Mouse (Mus musculus): Measurements from ENCODE around the gene Vmn2r120. TPM values are rescaled to one million over a fixed set of nuclear protein-coding genes. Genes with fewer than 3 reads are reported as not detected.

The Vmn2r120 gene
- polyA plus RNA-seq (2012; rRNA removed), result not detected in 2 replicates

DNA sequence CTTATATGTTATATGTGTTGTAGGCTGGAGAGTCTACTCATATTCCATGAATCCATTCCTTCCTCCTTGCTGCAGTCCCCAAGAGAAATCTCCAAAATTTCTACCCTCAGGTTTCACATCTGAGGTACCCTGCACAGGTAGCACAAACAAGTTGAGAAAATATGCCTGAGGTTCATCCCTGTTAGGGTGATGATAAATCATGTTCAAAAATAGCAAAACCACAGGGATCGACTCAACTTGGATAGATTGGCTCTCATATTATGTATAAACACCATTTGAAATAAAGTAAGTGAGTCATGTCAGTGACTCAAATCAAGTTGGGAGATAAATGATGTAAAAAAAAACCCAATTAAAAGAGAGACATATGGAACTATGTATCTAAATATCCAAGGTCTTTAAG lies at the start of gene Vmn2r120:
Vmn2r120 (minus strand) TSS at position 101 of the 400 bp plus-strand sequence.

Other genes starting within 250 kb of the Vmn2r120 start
- gene Adgre1, start 186.8 kb downstream of the Vmn2r120 start, polyA plus RNA-seq (2012; rRNA removed), result 11.4 and 12.7 TPM in 2 replicates
- not detected in 2 replicates for gene Gm21834, start 196.7 kb upstream of the Vmn2r120 start, polyA plus RNA-seq (2012; rRNA removed)
- gene Cntnap5c, start 224.1 kb upstream of the Vmn2r120 start, polyA plus RNA-seq (2012; rRNA removed), result not detected in 2 replicates